Mouse (Mus musculus): ENCODE measurements around the gene Lonp2. TPM values are rescaled to one million over a fixed set of nuclear protein-coding genes. Genes with fewer than 3 reads are reported as not detected.

Lonp2 gene
- polyA plus RNA-seq, 1 experiment from 2014 or later, result 53.0 TPM

- H3K4me1 ChIP-seq, result no peaks in the 10 kb centered on the region
- no peaks in the 10 kb centered on the region for H3K27me3 ChIP-seq (ENCODE audit: low read depth, poor library complexity, severe bottlenecking)
- peaks cover 64% of the 10 kb centered on the region for H3K36me3 ChIP-seq
- WGBS, result 88% methylated on average over 4 of the region's 4 CpGs
- H3K9me3 ChIP-seq (replicated peaks), result no peaks in the 10 kb centered on the region
- no peak overlapping the region for H3K27ac ChIP-seq
- no peak overlapping the region for H3K4me3 ChIP-seq
- DNase-seq (ENCODE audit: low spot score), result no peak
These were observed 15.1 kb downstream of the Lonp2 start for GRCm38 (mm10) chr8:86638981-86639380.

GRCm38 (mm10) chr8:86642682-86643081 is 18.8 kb downstream of the Lonp2 start:
- H3K9me3 ChIP-seq (replicated peaks), result no peaks in the 10 kb centered on the region
- 89% methylated on average over 3 of the region's 3 CpGs for WGBS
- H3K27ac ChIP-seq, result no peak overlapping the region
- H3K27me3 ChIP-seq (ENCODE audit: low read depth, poor library complexity, severe bottlenecking), result no peaks in the 10 kb centered on the region
- no peak for DNase-seq (ENCODE audit: low spot score)
- H3K36me3 ChIP-seq, result peaks cover 34% of the 10 kb centered on the region
- no peaks in the 10 kb centered on the region for H3K4me1 ChIP-seq
- H3K4me3 ChIP-seq, result no peak overlapping the region

GRCm38 (mm10) chr8:86644661-86645060 is 20.8 kb downstream of the Lonp2 start:
- no peaks in the 10 kb centered on the region for H3K4me1 ChIP-seq
- DNase-seq (ENCODE audit: low spot score), result no peak
- H3K27me3 ChIP-seq (ENCODE audit: low read depth, poor library complexity, severe bottlenecking), result no peaks in the 10 kb centered on the region
- no peaks in the 10 kb centered on the region for H3K9me3 ChIP-seq (replicated peaks)
- H3K4me3 ChIP-seq, result no peak overlapping the region
- H3K36me3 ChIP-seq, result peaks cover 15% of the 10 kb centered on the region
- WGBS, result 91% methylated on average over 4 of the region's 4 CpGs
- no peak overlapping the region for H3K27ac ChIP-seq

- no peak for DNase-seq (ENCODE audit: low spot score)
- Histone ChIP-seq H3K4me1 (no peaks in the 10 kb centered on the region), H3K27me3 (ENCODE audit: low read depth, poor library complexity, severe bottlenecking) (no peaks in the 10 kb centered on the region), H3K36me3 (peaks cover 13% of the 10 kb centered on the region), H3K4me3 (no peak overlapping the region), H3K9me3 (replicated peaks) (no peaks in the 10 kb centered on the region), H3K27ac (no peak overlapping the region)
- 90% methylated on average over 3 of the region's 3 CpGs for WGBS
These were observed 23.9 kb downstream of the Lonp2 start for GRCm38 (mm10) chr8:86647771-86648170.

- no peaks in the 10 kb centered on the region for H3K4me1 ChIP-seq
- 85% methylated on average over 5 of the region's 5 CpGs for WGBS
These were observed 27.6 kb downstream of the Lonp2 start for GRCm38 (mm10) chr8:86651416-86651815.

GRCm38 (mm10) chr8:86652546-86652945 is 28.7 kb downstream of the Lonp2 start:
- Histone ChIP-seq H3K36me3 (peaks cover 23% of the 10 kb centered on the region), H3K9me3 (replicated peaks) (no peaks in the 10 kb centered on the region), H3K4me3 (no peak overlapping the region), H3K27me3 (ENCODE audit: low read depth, poor library complexity, severe bottlenecking) (no peaks in the 10 kb centered on the region), H3K27ac (no peak overlapping the region), H3K4me1 (no peaks in the 10 kb centered on the region)
- DNase-seq (ENCODE audit: low spot score), result no peak
- WGBS, result 86% methylated on average over 2 of the region's 2 CpGs

More at GRCm38 (mm10) chr8:86651416-86651815, 27.6 kb downstream of the Lonp2 start:
- Histone ChIP-seq H3K9me3 (replicated peaks) (no peaks in the 10 kb centered on the region), H3K36me3 (peaks cover 23% of the 10 kb centered on the region), H3K27ac (no peak overlapping the region), H3K27me3 (ENCODE audit: low read depth, poor library complexity, severe bottlenecking) (no peaks in the 10 kb centered on the region), H3K4me3 (no peak overlapping the region)
- no peak for DNase-seq (ENCODE audit: low spot score)

GRCm38 (mm10) chr8:86654578-86654977 is 30.7 kb downstream of the Lonp2 start:
- WGBS, result 91% methylated on average over 1 of the region's 1 CpGs
- Histone ChIP-seq H3K36me3 (peaks cover 34% of the 10 kb centered on the region), H3K4me1 (no peaks in the 10 kb centered on the region), H3K9me3 (replicated peaks) (no peaks in the 10 kb centered on the region), H3K27me3 (ENCODE audit: low read depth, poor library complexity, severe bottlenecking) (no peaks in the 10 kb centered on the region), H3K27ac (no peak overlapping the region), H3K4me3 (no peak overlapping the region)
- no peak for DNase-seq (ENCODE audit: low spot score)

- peaks cover 33% of the 10 kb centered on the region for H3K36me3 ChIP-seq
- H3K4me3 ChIP-seq, result no peak overlapping the region
- no peaks in the 10 kb centered on the region for H3K4me1 ChIP-seq
- no peak for DNase-seq (ENCODE audit: low spot score)
- no peaks in the 10 kb centered on the region for H3K27me3 ChIP-seq (ENCODE audit: low read depth, poor library complexity, severe bottlenecking)
- H3K9me3 ChIP-seq (replicated peaks), result no peaks in the 10 kb centered on the region
- H3K27ac ChIP-seq, result no peak overlapping the region
These were observed 44.9 kb downstream of the Lonp2 start for GRCm38 (mm10) chr8:86668750-86669149.

GRCm38 (mm10) chr8:86669259-86669658 is 45.4 kb downstream of the Lonp2 start:
- no peaks in the 10 kb centered on the region for H3K4me1 ChIP-seq
- 88% methylated on average over 4 of the region's 4 CpGs for WGBS
- H3K27me3 ChIP-seq (ENCODE audit: low read depth, poor library complexity, severe bottlenecking), result no peaks in the 10 kb centered on the region
- no peaks in the 10 kb centered on the region for H3K9me3 ChIP-seq (replicated peaks)
- peaks cover 38% of the 10 kb centered on the region for H3K36me3 ChIP-seq
- no peak overlapping the region for H3K27ac ChIP-seq
- no peak overlapping the region for H3K4me3 ChIP-seq
- DNase-seq (ENCODE audit: low spot score), result no peak

GRCm38 (mm10) chr8:86686629-86687028 is 62.8 kb downstream of the Lonp2 start:
- H3K4me1 ChIP-seq, result no peaks in the 10 kb centered on the region
- no peaks in the 10 kb centered on the region for H3K27me3 ChIP-seq (ENCODE audit: low read depth, poor library complexity, severe bottlenecking)
- 84% methylated on average over 3 of the region's 3 CpGs for WGBS
- H3K9me3 ChIP-seq (replicated peaks), result no peaks in the 10 kb centered on the region
- no peak for DNase-seq (ENCODE audit: low spot score)
- peaks cover 6% of the 10 kb centered on the region for H3K36me3 ChIP-seq
- H3K27ac ChIP-seq, result no peak overlapping the region
- no peak overlapping the region for H3K4me3 ChIP-seq

- DNase-seq (ENCODE audit: low spot score), result no peak
- 97% methylated on average over 1 of the region's 1 CpGs for WGBS
- H3K9me3 ChIP-seq (replicated peaks), result no peaks in the 10 kb centered on the region
These were observed 68.3 kb downstream of the Lonp2 start for GRCm38 (mm10) chr8:86692107-86692506.

GRCm38 (mm10) chr8:86694011-86694410 is 70.2 kb downstream of the Lonp2 start:
- Histone ChIP-seq H3K4me3 (no peak overlapping the region), H3K27me3 (ENCODE audit: low read depth, poor library complexity, severe bottlenecking) (no peaks in the 10 kb centered on the region), H3K9me3 (replicated peaks) (no peaks in the 10 kb centered on the region), H3K4me1 (no peaks in the 10 kb centered on the region), H3K36me3 (peaks cover 3% of the 10 kb centered on the region; the same call in 1 of the 2 replicates), H3K27ac (no peak overlapping the region)
- WGBS, result 100% methylated on average over 1 of the region's 1 CpGs
- no peak for DNase-seq (ENCODE audit: low spot score)

More at GRCm38 (mm10) chr8:86692107-86692506, 68.3 kb downstream of the Lonp2 start:
- H3K4me1 ChIP-seq, result no peaks in the 10 kb centered on the region
- no peak overlapping the region for H3K4me3 ChIP-seq
- peaks cover 6% of the 10 kb centered on the region for H3K36me3 ChIP-seq
- no peaks in the 10 kb centered on the region for H3K27me3 ChIP-seq (ENCODE audit: low read depth, poor library complexity, severe bottlenecking)
- no peak overlapping the region for H3K27ac ChIP-seq

GRCm38 (mm10) chr8:86695703-86696102 is 71.9 kb downstream of the Lonp2 start:
- DNase-seq (ENCODE audit: low spot score), result no peak
- Histone ChIP-seq H3K36me3 (peaks cover 7% of the 10 kb centered on the region), H3K27me3 (ENCODE audit: low read depth, poor library complexity, severe bottlenecking) (no peaks in the 10 kb centered on the region), H3K4me3 (no peak overlapping the region), H3K4me1 (no peaks in the 10 kb centered on the region), H3K27ac (no peak overlapping the region), H3K9me3 (replicated peaks) (no peaks in the 10 kb centered on the region)
- 94% methylated on average over 2 of the region's 2 CpGs for WGBS

- no peak overlapping the region for H3K4me3 ChIP-seq
- no peaks in the 10 kb centered on the region for H3K9me3 ChIP-seq (replicated peaks)
- no peak overlapping the region for H3K27ac ChIP-seq
- H3K36me3 ChIP-seq, result peaks cover 4% of the 10 kb centered on the region; the same call in 1 of the 2 replicates
- WGBS, result 65% methylated on average over 1 of the region's 1 CpGs
- no peaks in the 10 kb centered on the region for H3K4me1 ChIP-seq
- DNase-seq (ENCODE audit: low spot score), result no peak
- no peaks in the 10 kb centered on the region for H3K27me3 ChIP-seq (ENCODE audit: low read depth, poor library complexity, severe bottlenecking)
These were observed 75.1 kb downstream of the Lonp2 start for GRCm38 (mm10) chr8:86698811-86699421.

Measured in limb, embryonic 10.5 days (tissue).